Mouse (Mus musculus): ENCODE data around the gene Alg13.
A peak's percentile ranks its signal among the peaks of the same experiment; 100 is the strongest.

The Alg13 gene

GRCm38 (mm10) chrX:144317548-144318163 is at the start of gene Alg13:
TSS of gene Alg13 (plus strand) at chrX:144317804.
- peak; percentile 89 for DNase-seq

- no peak for DNase-seq
Measured at GRCm38 (mm10) chrX:144268606-144269005, 49.0 kb upstream of the Alg13 start.

- DNase-seq = peak; percentile 34
Measured at GRCm38 (mm10) chrX:144301476-144301875, 16.1 kb upstream of the Alg13 start.

DNA sequence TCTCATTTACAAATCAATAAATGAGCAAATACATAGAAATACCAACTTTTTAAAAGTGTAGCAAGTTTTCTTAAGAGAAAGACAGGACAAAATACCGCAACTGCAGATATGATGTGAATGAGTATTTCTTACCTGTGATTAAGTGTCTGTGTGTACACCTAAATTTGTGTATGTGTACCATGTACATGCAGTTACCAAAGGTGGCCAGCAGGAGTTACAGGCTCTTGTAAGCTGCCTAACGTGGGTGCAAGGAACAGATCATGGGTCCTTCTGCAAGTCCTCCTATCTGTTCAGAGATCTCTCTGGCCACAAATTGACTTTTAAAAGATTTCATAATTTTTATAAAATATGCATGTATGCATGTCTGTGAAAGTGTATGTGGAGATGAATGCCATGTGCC is 11.9 kb upstream of the Alg13 start:
- DNase-seq = no peak

GRCm38 (mm10) chrX:144314041-144314440 is 3.6 kb upstream of the Alg13 start:
- no peak for DNase-seq

DNA sequence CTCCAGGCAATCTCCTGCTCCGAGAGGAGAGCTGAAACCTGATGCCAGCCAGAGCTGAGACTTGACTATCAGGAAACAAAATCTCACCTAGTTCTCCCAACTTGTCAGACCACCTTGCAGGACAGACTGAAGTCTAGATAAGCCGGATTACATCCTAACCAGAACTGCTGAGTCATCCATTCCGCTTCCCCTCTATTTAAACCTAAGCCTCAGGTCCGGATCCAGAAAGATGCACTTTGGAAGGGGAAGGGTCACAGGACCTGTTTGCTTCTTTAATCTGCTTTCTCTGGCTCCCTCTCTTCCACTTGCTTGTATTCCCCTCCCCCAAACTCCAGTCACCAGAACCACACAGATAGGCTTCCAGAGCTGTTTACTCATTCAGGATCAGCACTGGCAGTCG is 2.6 kb upstream of the Alg13 start:
- no peak for DNase-seq

GRCm38 (mm10) chrX:144316004-144316403 is 1.6 kb upstream of the Alg13 start:
- DNase-seq = no peak

DNA sequence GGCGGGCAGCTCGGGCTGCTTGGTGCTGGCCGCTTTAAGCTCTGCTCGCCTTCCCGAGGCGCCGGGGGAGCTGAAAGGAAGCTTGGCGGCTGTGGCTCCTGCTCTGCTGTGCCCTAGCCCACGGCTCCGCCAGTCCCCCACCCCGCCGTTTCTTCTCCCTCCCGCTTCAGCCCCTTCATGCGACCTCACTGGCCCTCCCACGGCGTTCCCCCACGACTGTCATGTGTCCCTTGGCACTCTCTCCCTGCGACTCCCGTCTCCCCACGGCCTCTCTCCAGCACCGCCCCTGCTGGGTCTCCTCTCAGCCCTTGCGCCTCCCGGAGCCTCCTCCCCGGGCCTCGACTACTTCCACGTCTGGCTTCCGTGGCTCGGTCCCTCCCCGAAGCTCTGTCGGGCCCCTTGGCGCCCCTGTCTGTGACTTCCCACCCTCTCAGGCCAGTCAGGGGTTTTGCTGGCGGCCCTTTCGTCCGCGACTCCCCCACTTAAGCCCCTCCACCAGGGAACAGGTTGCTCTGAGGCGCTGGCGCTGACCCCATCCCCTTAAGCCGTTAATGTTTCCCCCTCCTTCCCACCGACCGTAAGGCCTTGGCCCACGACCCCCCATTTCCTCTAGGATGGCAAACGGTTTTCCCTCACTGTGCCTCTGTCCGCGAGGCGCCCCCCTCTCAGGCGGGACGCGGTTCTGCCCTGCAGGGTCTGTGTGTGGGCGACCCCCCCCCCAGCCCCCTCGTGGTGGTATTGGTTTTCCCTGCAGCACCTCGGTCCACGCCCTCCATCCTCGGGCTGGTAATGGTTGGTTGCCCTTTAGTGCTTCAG is 768 bp downstream of the Alg13 start:
- peak; percentile 47 for DNase-seq

DNA sequence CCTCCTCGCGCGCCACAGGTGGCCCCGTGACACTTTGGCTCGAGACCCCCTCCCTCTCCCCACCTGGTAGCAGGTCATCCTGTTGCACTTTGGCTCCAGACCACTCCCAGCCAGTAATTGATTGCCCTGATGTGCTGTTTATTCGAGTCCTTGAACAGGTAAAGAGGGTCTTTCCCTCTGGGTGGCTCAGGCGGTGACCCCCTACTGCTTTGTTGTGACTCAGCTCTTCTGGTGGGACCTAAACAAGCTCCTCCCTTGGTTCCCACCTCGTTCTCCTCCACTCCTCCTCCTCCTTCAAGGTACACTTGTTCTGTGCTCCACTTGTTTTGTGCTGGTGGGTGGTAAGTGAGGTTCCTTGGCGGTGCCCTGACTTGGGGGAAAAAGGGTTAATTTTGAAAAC is 1.8 kb downstream of the Alg13 start:
- no peak for DNase-seq

DNA sequence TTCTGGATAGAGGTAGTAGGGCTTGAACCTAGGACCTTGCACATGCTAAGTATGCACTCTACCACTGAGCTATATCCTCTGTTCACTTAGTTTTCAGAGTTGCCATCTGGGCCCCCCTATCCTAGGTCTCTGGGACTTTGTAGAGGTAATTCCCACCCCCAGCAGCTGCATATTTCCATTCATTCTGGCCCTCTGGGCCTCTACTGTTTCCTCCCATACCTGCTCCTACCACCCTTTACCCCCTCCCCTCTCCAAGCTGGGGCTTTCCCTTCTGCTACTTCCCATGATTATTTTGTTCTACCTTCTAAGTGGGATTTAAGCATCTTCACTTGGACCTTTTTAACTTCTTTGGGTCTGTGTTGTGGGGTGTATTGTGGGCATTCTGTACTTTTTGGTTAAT is 7.8 kb downstream of the Alg13 start:
- no peak for DNase-seq

GRCm38 (mm10) chrX:144335332-144336015 is 17.9 kb downstream of the Alg13 start:
- DNase-seq = no peak

DNA sequence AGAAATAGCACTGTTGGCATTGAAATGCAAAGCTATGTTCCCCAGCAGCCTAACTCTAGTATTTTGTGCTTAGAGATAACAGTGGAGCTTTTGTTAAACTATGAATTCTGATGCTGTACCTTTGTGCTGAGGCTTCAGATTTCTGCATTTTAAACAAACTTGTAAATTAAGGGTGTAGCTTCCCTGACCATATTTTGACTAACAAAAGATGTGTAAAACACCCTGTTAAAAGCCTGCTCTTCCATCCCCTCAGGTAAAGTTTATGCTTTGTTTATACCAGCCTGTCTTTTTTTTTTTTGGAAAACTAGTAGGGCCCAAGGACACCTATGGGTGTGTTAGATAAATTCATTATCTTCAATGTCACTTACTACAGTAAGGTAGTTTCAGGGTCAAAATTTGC is 20.3 kb downstream of the Alg13 start:
- no peak for DNase-seq

DNA sequence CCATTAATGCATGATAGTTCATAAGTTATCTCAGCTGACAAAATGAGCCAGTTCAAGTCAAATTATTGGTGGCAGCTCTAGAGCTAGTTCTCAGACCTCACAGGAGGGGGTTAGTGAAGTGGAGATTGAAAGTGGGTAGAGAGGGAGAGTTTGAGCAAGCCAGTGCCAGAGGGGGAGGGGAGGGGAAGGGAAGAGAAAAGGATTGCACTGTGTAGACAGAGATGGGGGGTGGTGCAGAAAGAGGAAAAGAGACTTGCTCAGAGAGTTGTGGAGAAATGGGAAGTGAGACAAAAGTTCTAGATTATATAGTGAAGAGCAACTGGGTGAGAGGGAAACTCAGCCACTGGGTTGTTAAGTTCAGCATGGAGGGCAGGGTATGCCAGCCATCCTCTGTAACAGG is 20.8 kb downstream of the Alg13 start:
- no peak for DNase-seq

DNA sequence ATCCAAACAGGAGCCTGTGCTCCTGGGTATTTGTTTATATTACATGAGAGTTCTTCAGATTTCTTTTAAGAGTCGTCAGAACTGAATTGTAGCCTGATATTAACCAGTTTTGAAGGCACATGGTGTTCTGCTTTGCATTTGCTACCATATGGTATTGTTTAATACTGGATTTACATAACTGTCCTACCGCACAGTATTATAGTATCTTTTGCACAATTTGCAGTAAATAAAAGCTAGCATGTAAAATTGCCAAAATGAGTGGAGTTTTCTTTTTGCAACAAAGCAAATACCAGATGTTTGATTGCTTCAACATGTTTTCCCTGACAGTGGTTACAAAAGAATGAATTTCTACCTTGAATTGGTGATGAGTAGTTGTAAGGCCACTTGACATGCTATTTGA is 56.6 kb downstream of the Alg13 start:
- DNase-seq = no peak

GRCm38 (mm10) chrX:144403526-144403925 is 85.9 kb downstream of the Alg13 start:
- DNase-seq = peak; percentile 49

DNA sequence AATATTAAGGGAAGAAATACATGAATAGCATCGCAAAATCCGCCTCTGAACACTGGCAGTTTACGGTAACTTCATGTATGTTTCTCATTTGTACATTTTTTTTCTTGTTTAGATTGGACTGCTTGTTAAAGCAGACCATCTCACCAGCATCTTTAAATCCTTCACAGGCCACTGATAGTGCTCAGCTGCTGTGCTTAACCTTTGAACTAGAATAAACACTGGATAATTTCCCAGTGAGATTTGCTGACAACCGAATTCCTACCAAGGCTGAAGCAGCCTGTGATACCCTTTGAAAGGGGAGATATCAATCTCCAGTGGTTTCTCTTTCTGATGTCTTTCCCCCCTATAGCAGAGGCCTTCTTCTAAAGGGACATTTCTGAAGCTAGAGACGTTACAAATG is 90.4 kb downstream of the Alg13 start:
- no peak for DNase-seq

GRCm38 (mm10) chrX:144420259-144420658 is 102.7 kb downstream of the Alg13 start:
- DNase-seq = no peak

DNA sequence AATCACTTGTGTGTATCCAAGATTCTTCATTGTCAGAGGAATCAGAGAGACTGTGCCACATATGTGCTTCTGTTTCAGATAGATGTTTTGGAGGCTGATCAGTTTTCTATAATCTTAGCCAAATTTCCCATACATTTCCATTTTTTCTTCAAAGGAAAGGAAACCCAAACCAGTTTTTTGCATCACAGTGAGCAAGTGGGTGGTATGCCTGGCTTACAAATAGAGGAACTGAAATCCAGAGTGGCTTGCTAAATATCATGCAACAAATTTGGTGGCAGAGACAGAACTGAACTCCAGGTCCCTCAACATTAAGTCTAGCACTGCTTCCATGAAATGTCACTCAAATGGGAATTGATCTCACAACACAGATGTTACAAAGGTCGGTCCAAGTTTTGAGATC is 103.5 kb downstream of the Alg13 start:
- no peak for DNase-seq

DNA sequence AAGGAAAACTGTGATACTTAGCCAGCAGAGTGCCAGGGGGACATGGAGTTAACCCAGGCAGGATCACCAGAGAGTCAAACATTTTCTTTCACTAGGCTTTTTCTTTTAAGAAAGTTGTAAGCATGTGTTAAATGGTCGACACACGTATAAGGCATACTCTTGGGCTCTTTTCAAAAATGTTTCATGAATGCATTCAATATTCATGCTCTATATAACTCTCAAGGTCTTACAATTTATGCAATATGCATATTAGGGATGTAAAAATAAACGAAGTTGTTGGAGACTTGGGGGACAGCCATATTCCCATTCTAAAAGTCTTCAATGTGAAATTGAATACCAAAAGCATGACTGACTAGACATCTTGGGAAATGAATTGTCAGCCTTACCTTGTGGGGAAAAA is 106.2 kb downstream of the Alg13 start:
- DNase-seq = no peak

Data from retina, postnatal 1 day (tissue).